Mouse (Mus musculus) adipose tissue, adult 10 weeks (tissue): ENCODE results near the gene Cttnbp2nl. TPM values are rescaled to one million over a fixed set of nuclear protein-coding genes. Genes with fewer than 3 reads are reported as not detected.

Experiments
- polyA plus RNA-seq: library from polyadenylated mRNA; stranded (reverse); fragments of 350-450 nt; fragmentation: Illumina TruSeq; extraction: RNeasy Lipid Tissue Mini Kit (QIAGEN cat#74804); gene quantifications from one replicate; pipeline ENCODE4 v1.2.3, GENCODE M21; 2014; ENCODE audit warnings: low read depth, low replicate concordance

Gene Cttnbp2nl
- 17.3 TPM for polyA plus RNA-seq

GRCm38 (mm10) chr3:105052937-105053697 is at the start of gene Cttnbp2nl:
Cttnbp2nl (minus strand) TSS chr3:105053146.

DNA sequence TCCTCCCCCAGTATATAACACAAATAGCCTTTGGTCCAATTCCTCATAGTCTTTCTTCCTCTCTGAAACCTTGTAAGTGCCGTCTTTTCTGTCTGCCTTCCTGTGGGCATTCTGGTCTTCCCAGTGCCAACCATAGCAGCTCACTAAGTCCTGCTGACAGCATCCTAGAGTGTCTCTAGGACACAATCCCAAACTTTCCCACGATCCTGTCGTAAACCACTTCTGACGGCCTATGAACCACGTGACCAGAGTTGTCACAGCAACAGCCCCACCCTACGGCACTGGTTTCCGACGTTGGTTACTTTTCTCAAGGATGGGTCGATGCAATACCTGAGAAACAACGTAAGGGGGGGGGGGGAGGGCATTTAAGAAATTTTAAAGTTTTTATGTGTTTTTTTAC is 13.6 kb upstream of the Cttnbp2nl start, which contains the start of gene 4930564D02Rik:
4930564D02Rik (plus strand) TSS at position 301 of the 400 bp plus-strand sequence.

GRCm38 (mm10) chr3:104961066-104962059 is 91.6 kb downstream of the Cttnbp2nl start, which contains the start of gene Wnt2b:
Wnt2b (minus strand) TSS chr3:104961921.

Other genes starting within 250 kb of the Cttnbp2nl start
- 9.7 TPM for gene Mov10, start 234.6 kb downstream of the Cttnbp2nl start, polyA plus RNA-seq
- 15.3 TPM for gene St7l, start 189.1 kb downstream of the Cttnbp2nl start, polyA plus RNA-seq
- 63.8 TPM for gene Capza1, start 188.6 kb downstream of the Cttnbp2nl start, polyA plus RNA-seq
- gene Wnt2b, start 91.2 kb downstream of the Cttnbp2nl start, polyA plus RNA-seq, result 8.5 TPM
- gene 4930564D02Rik, start 13.7 kb upstream of the Cttnbp2nl start, polyA plus RNA-seq, result not detected